Mouse (Mus musculus): Measurements from ENCODE around the gene Gm10377. TPM values are rescaled to one million over a fixed set of nuclear protein-coding genes. Genes with fewer than 3 reads are reported as not detected.
"Not testable (repeated sequence)": the region's sequence is repeated elsewhere in the genome, so short reads cannot be mapped to it uniquely, and the experiment has no call there.

Gene Gm10377
- polyA plus RNA-seq (2011; ENCODE audit: insufficient read depth, insufficient read length, low replicate concordance, missing spikeins): not detected in 2 replicates

GRCm38 (mm10) chr14:42797887-42798286 is at the start of gene Gm10377:
Gene Gm10377, minus strand, starts transcription at chr14:42797987.
- not testable (repeated sequence) for H3K27ac ChIP-seq (ENCODE audit: control insufficient read depth, insufficient read depth, low read depth, low read length, poor library complexity); H3K4me1 ChIP-seq (ENCODE audit: control insufficient read depth, insufficient read depth, low read length); H3K4me3 ChIP-seq (replicated peaks; ENCODE audit: control insufficient read depth, low read depth, low read length)

GRCm38 (mm10) chr14:42768721-42769120 is 29.1 kb downstream of the Gm10377 start, which contains the start of gene Gm3015:
Gene Gm3015, minus strand, starts transcription at chr14:42768821.
- H3K27ac ChIP-seq (ENCODE audit: control insufficient read depth, insufficient read depth, low read depth, low read length, poor library complexity); H3K4me3 ChIP-seq (replicated peaks; ENCODE audit: control insufficient read depth, low read depth, low read length); H3K4me1 ChIP-seq (ENCODE audit: control insufficient read depth, insufficient read depth, low read length): not testable (repeated sequence)
- WGBS: 67% methylated on average over 1 of the region's 1 CpGs

Other genes with a start within 250 kb of the Gm10377 start
- gene Gm17124, start 198.1 kb downstream of the Gm10377 start, polyA plus RNA-seq (2011; ENCODE audit: insufficient read depth, insufficient read length, low replicate concordance, missing spikeins): not detected in 2 replicates
- gene Gm3633, start 156.1 kb downstream of the Gm10377 start, polyA plus RNA-seq (2011; ENCODE audit: insufficient read depth, insufficient read length, low replicate concordance, missing spikeins): not detected in 2 replicates
- not detected in 2 replicates for gene Gm10378, start 142.0 kb downstream of the Gm10377 start, polyA plus RNA-seq (2011; ENCODE audit: insufficient read depth, insufficient read length, low replicate concordance, missing spikeins)
- not detected in 2 replicates for gene Gm3015, start 29.2 kb downstream of the Gm10377 start, polyA plus RNA-seq (2011; ENCODE audit: insufficient read depth, insufficient read length, low replicate concordance, missing spikeins)
- gene Gm21977, start 55.5 kb upstream of the Gm10377 start, polyA plus RNA-seq (2011; ENCODE audit: insufficient read depth, insufficient read length, low replicate concordance, missing spikeins): not detected in 2 replicates
- not detected in 2 replicates for gene Gm8082, start 195.6 kb upstream of the Gm10377 start, polyA plus RNA-seq (2011; ENCODE audit: insufficient read depth, insufficient read length, low replicate concordance, missing spikeins)
- not detected in 2 replicates for gene Gm10376, start 217.6 kb upstream of the Gm10377 start, polyA plus RNA-seq (2011; ENCODE audit: insufficient read depth, insufficient read length, low replicate concordance, missing spikeins)